Mouse (Mus musculus): ENCODE measurements around the gene Kansl1l.
"Not testable (repeated sequence)": the region's sequence is repeated elsewhere in the genome, so short reads cannot be mapped to it uniquely, and the experiment has no call there.

Gene Kansl1l

GRCm38 (mm10) chr1:66816837-66817452 lies 417 bp downstream of the Kansl1l start:
- DNase-seq = peak; percentile 86 to 88

GRCm38 (mm10) chr1:66815941-66816777 lies 1.2 kb downstream of the Kansl1l start:
- DNase-seq = peak; percentile 73

- no peak for DNase-seq
These were observed 2.6 kb downstream of the Kansl1l start for GRCm38 (mm10) chr1:66814756-66815155.

GRCm38 (mm10) chr1:66813191-66813590 lies 4.2 kb downstream of the Kansl1l start:
- no peak for DNase-seq

- DNase-seq = no peak
These were observed 10.5 kb downstream of the Kansl1l start for GRCm38 (mm10) chr1:66806821-66807220.

- DNase-seq = no peak
These were observed 12.0 kb downstream of the Kansl1l start for GRCm38 (mm10) chr1:66805408-66805807.

- DNase-seq = no peak
These were observed 12.7 kb downstream of the Kansl1l start for GRCm38 (mm10) chr1:66804710-66805109.

GRCm38 (mm10) chr1:66797962-66798361 lies 19.4 kb downstream of the Kansl1l start:
- DNase-seq = no peak

GRCm38 (mm10) chr1:66792838-66793466 lies 24.4 kb downstream of the Kansl1l start:
- DNase-seq = no peak

- DNase-seq = no peak
These were observed 35.1 kb downstream of the Kansl1l start for GRCm38 (mm10) chr1:66782296-66782695.

- DNase-seq = peak; percentile 7 to 13
These were observed 36.3 kb downstream of the Kansl1l start for GRCm38 (mm10) chr1:66781027-66781426.

GRCm38 (mm10) chr1:66778798-66779197 lies 38.6 kb downstream of the Kansl1l start:
- no peak for DNase-seq

GRCm38 (mm10) chr1:66777878-66778277 lies 39.5 kb downstream of the Kansl1l start:
- DNase-seq = peak; percentile 11 to 48

- DNase-seq = no peak
These were observed 48.6 kb downstream of the Kansl1l start for GRCm38 (mm10) chr1:66768764-66769163.

GRCm38 (mm10) chr1:66730581-66730980 lies 86.8 kb downstream of the Kansl1l start:
- no peak for DNase-seq

- no peak for DNase-seq
These were observed 104.5 kb downstream of the Kansl1l start for GRCm38 (mm10) chr1:66712859-66713258.

GRCm38 (mm10) chr1:66704523-66704922 lies 112.8 kb downstream of the Kansl1l start:
- DNase-seq = no peak

- no peak for DNase-seq
These were observed 114.6 kb downstream of the Kansl1l start for GRCm38 (mm10) chr1:66702623-66703345.

- DNase-seq = peak in 1 of 2 experiments; percentile 10
These were observed 115.8 kb downstream of the Kansl1l start for GRCm38 (mm10) chr1:66701576-66701940.

- DNase-seq = peak; percentile 92 to 94
These were observed 116.4 kb downstream of the Kansl1l start, which contains the start of gene Rpe for GRCm38 (mm10) chr1:66700693-66701575. TSS of gene Rpe (plus strand) at chr1:66700831.

- peak in 1 of 2 experiments; percentile 5 for DNase-seq
These were observed 117.1 kb downstream of the Kansl1l start for GRCm38 (mm10) chr1:66700149-66700692.

- not testable (repeated sequence) for DNase-seq
These were observed 117.7 kb downstream of the Kansl1l start for GRCm38 (mm10) chr1:66699630-66700029.
